Mouse (Mus musculus) layer of hippocampus, postnatal 14 days (tissue): ENCODE measurements around the gene Rab5b. TPM values are rescaled to one million over a fixed set of nuclear protein-coding genes. Genes with fewer than 3 reads are reported as not detected.
"Not testable (repeated sequence)": the region's sequence is repeated elsewhere in the genome, so short reads cannot be mapped to it uniquely, and the experiment has no call there.

Experiments
- DNase-seq, 2 experiments: peaks; one replicate each; pipeline ENCODE4 v3.0.0; 2021 to 2022; ENCODE audit warnings: low spot score in 2 of 2, mixed read lengths in 1 of 2
- total RNA-seq, 2 experiments: library from RNA; stranded (reverse); gene quantifications; 2 replicates each; pipeline ENCODE4 v1.2.3; 2021

Rab5b gene
- total RNA-seq, 2 experiments from 2014 or later = 127 to 133 TPM

GRCm38 (mm10) chr10:128645111-128646011 lies 50.7 kb downstream of the Rab5b start, which contains the start of gene Ikzf4:
Gene Ikzf4, minus strand, starts transcription at chr10:128645991.
- DNase-seq = peak in 1 of 2 experiments; percentile 59

GRCm38 (mm10) chr10:128642749-128643148 lies 53.3 kb downstream of the Rab5b start:
- DNase-seq = no peak

- DNase-seq = no peak
These were observed 54.2 kb downstream of the Rab5b start for GRCm38 (mm10) chr10:128641871-128642270.

GRCm38 (mm10) chr10:128640891-128641290 lies 55.2 kb downstream of the Rab5b start:
- DNase-seq = no peak

- DNase-seq = no peak
These were observed 56.1 kb downstream of the Rab5b start for GRCm38 (mm10) chr10:128639999-128640398.

GRCm38 (mm10) chr10:128637011-128637410 lies 59.1 kb downstream of the Rab5b start:
- DNase-seq = no peak

GRCm38 (mm10) chr10:128636561-128636960 lies 59.5 kb downstream of the Rab5b start:
- DNase-seq = no peak

GRCm38 (mm10) chr10:128635697-128636096 lies 60.4 kb downstream of the Rab5b start:
- DNase-seq = no peak

GRCm38 (mm10) chr10:128631571-128631970 lies 64.5 kb downstream of the Rab5b start:
- no peak for DNase-seq

- not testable (repeated sequence) for DNase-seq
These were observed 65.8 kb downstream of the Rab5b start for GRCm38 (mm10) chr10:128630306-128630705.

GRCm38 (mm10) chr10:128629746-128630145 lies 66.3 kb downstream of the Rab5b start:
- no peak for DNase-seq

- no peak for DNase-seq
These were observed 68.4 kb downstream of the Rab5b start for GRCm38 (mm10) chr10:128627398-128628317.

Other genes with a start within 250 kb of the Rab5b start
- gene Smarcc2, start 237.0 kb downstream of the Rab5b start, total RNA-seq = 100 to 1,000 TPM; 208 to 212 TPM
- gene Myl6, start 202.1 kb downstream of the Rab5b start, total RNA-seq = 100 to 1,000 TPM; 596 to 608 TPM
- gene Myl6b, start 197.6 kb downstream of the Rab5b start, total RNA-seq = 10 to 100 TPM; 15.5 to 16.2 TPM
- gene Esyt1, start 170.4 kb downstream of the Rab5b start, total RNA-seq = 1 to 10 TPM; 8.6 to 9.1 TPM
- 10 to 100 TPM in 1 of 2 experiments, 1 to 10 TPM in 1; 9.1 to 12.0 TPM for gene Zc3h10, start 148.5 kb downstream of the Rab5b start, total RNA-seq
- 1,000 to 10,000 TPM; 1,911 to 2,072 TPM for gene Rpl41, start 147.0 kb downstream of the Rab5b start, total RNA-seq
- gene Pa2g4, start 130.3 kb downstream of the Rab5b start, total RNA-seq = 10 to 100 TPM; 72.9 to 74.1 TPM
- gene Erbb3, start 106.6 kb downstream of the Rab5b start, total RNA-seq = 1 to 10 TPM; 5.6 to 6.5 TPM
- 100 to 1,000 TPM; 329 to 373 TPM for gene Rps26, start 69.5 kb downstream of the Rab5b start, total RNA-seq
- 10 to 100 TPM; 12.9 to 13.7 TPM for gene Ikzf4, start 50.3 kb downstream of the Rab5b start, total RNA-seq
- gene Suox, start 22.2 kb downstream of the Rab5b start, total RNA-seq = 10 to 100 TPM; 12.2 to 12.6 TPM
- gene Pmel, start 7.9 kb upstream of the Rab5b start, total RNA-seq = 1 to 10 TPM; 1.5 to 1.6 TPM
- 1 to 10 TPM; 6.1 to 9.3 TPM for gene Cdk2, start 8.8 kb upstream of the Rab5b start, total RNA-seq
- gene Dgka, start 48.6 kb upstream of the Rab5b start, total RNA-seq = 10 to 100 TPM; 10.4 to 10.5 TPM
- 10 to 100 TPM; 30.2 to 31.0 TPM for gene Pym1, start 51.6 kb upstream of the Rab5b start, total RNA-seq
- gene Mmp19, start 94.6 kb upstream of the Rab5b start, total RNA-seq = 1 to 10 TPM in 1 of 2 experiments, under 1 TPM in 1; 0.83 to 1.2 TPM
- 10 to 100 TPM; 63.7 to 67.1 TPM for gene Dnajc14, start 107.8 kb upstream of the Rab5b start, total RNA-seq
- 10 to 100 TPM; 12.6 to 13.1 TPM for gene Tmem198b, start 108.1 kb upstream of the Rab5b start, total RNA-seq
- 10 to 100 TPM; 35.5 to 42.2 TPM for gene Sarnp, start 121.1 kb upstream of the Rab5b start, total RNA-seq
- gene Ormdl2, start 125.4 kb upstream of the Rab5b start, total RNA-seq = 10 to 100 TPM in 1 of 2 experiments, 1 to 10 TPM in 1; 7.4 to 10.4 TPM
- 10 to 100 TPM; 23.3 to 26.4 TPM for gene Gdf11, start 195.5 kb upstream of the Rab5b start, total RNA-seq
- 10 to 100 TPM; 76.7 to 86.1 TPM for gene Cd63, start 204.7 kb upstream of the Rab5b start, total RNA-seq
- gene Rdh5, start 226.6 kb upstream of the Rab5b start, total RNA-seq = 1 to 10 TPM; 8.1 to 8.8 TPM
- gene Bloc1s1, start 227.8 kb upstream of the Rab5b start, total RNA-seq = 10 to 100 TPM; 96.9 to 98.1 TPM
- 10 to 100 TPM; 28.1 to 28.5 TPM for gene Itga7, start 237.6 kb upstream of the Rab5b start, total RNA-seq